Mouse (Mus musculus) stomach, embryonic 16.5 days (tissue): ENCODE measurements around the gene Cfc1. TPM values are rescaled to one million over a fixed set of nuclear protein-coding genes. Genes with fewer than 3 reads are reported as not detected.

ENCODE experiments used
- ATAC-seq: fragments of 200-750 bp; cut with Nextera tagmentation; 2 replicates; pipeline ENCODE4 v1.8.0; 2017; ENCODE audit warnings: moderate number of reproducible peaks, moderate TSS enrichment; ENCODE audit not compliant: insufficient read depth, low FRiP score
- H3K27ac ChIP-seq: fragments of 300-500 bp; sonication (generic); 2 replicates; pipeline ENCODE4 v1.5.1; 2014; ENCODE audit warnings: low read length
- H3K27me3 ChIP-seq: fragments of 300-500 bp; sonication (generic); 2 replicates; pipeline ENCODE4 v1.6.1; 2014; ENCODE audit warnings: low read length, control low read depth, mixed read lengths; ENCODE audit not compliant: control insufficient read depth, insufficient read depth
- H3K36me3 ChIP-seq: fragments of 300-500 bp; sonication (generic); 2 replicates; pipeline ENCODE4 v1.6.1; 2014; ENCODE audit warnings: low read length; ENCODE audit not compliant: control insufficient read depth, insufficient read depth
- H3K4me1 ChIP-seq: fragments of 300-500 bp; sonication (generic); 2 replicates; pipeline ENCODE4 v1.6.1; 2014; ENCODE audit warnings: low read length, control low read depth, mixed read lengths; ENCODE audit not compliant: control insufficient read depth, insufficient read depth
- H3K4me2 ChIP-seq: fragments of 300-500 bp; sonication (generic); 2 replicates; pipeline ENCODE4 v1.6.1; 2014; ENCODE audit warnings: low read depth, low read length, mixed read lengths
- H3K4me3 ChIP-seq: fragments of 300-500 bp; sonication (generic); replicated peaks from 2 replicates; pipeline ENCODE4 v1.5.1; 2014; ENCODE audit warnings: mild to moderate bottlenecking, low read length
- H3K9ac ChIP-seq: fragments of 300-500 bp; sonication (generic); 2 replicates; pipeline ENCODE4 v1.6.1; 2014; ENCODE audit warnings: low read length
- H3K9me3 ChIP-seq: fragments of 300-500 bp; sonication (generic); replicated peaks from 2 replicates; pipeline ENCODE4 v1.6.1; 2016; ENCODE audit warnings: low read length, control low read depth; ENCODE audit not compliant: control insufficient read depth
- WGBS: fragments of 180-500 bp; shearing (Covaris S2); extraction: QIAGEN DNeasy Blood & Tissue Kit; methylation state at CpG from one replicate; pipeline ENCODE4 v1.1.7; 2014; 5-methylcytosine and 5-hydroxymethylcytosine counted together
- polyA plus RNA-seq: library from polyadenylated mRNA; unstranded; fragments of >200 nt; fragmentation: Nextera tagmentation; extraction: Ambion mirVana; gene quantifications from 2 replicates; pipeline ENCODE4 v1.2.1, GENCODE M21; 2015

Cfc1 gene
- polyA plus RNA-seq, 1 experiment from 2014 or later, result 0.43 TPM

DNA sequence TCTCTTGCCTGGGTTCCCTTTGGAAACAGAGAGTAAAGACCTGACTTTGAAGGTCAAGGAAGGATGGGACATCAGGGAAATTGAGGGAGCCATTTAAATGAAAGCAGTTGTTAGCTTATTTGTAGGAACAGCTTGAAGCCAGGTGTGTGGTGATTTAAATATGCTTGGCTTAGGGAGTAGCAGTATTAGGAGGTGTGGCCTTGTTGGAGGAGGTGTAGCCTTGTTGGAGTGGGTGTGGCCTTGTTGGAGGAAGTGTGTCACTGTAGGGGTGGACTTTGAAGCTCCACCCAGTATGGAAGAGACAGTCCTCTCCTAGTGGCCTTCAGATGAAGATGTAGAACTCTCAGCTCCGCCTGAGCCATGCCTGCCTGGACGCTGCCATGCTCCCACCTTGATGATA, 34.4 kb downstream of the Cfc1 start:
- 87% methylated on average over 2 of the region's 2 CpGs for WGBS
- no peak overlapping the region for H3K27ac ChIP-seq
- no peaks in the 10 kb centered on the region for H3K27me3 ChIP-seq
- no peaks in the 10 kb centered on the region for H3K9me3 ChIP-seq
- no peak overlapping the region for H3K4me3 ChIP-seq
- no peak overlapping the region for H3K9ac ChIP-seq
- H3K4me2 ChIP-seq, result no peak overlapping the region
- H3K4me1 ChIP-seq, result no peaks in the 10 kb centered on the region
- ATAC-seq, result no peak
- H3K36me3 ChIP-seq, result no peaks in the 10 kb centered on the region

DNA sequence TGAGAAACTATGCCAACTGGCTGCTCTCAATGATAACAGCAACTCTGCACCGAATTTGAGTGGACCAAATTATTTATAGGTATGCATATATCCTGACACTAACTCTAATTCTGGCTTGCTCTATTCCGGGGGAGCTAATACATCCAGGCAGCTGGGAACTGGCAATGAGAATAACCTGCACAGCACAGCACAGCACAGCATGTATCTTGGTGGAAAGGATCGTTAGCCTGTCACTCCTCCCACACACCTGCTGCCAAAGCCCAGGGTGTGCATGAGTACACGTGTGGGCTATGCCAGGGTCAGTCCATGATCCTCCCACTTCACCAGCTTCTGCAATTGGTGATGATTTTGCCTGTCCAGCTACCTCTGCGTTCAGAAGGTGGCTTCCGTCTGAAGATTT, 36.0 kb downstream of the Cfc1 start:
- Histone ChIP-seq H3K4me2 (no peak overlapping the region), H3K36me3 (no peaks in the 10 kb centered on the region), H3K9me3 (no peaks in the 10 kb centered on the region), H3K4me1 (no peaks in the 10 kb centered on the region), H3K9ac (no peak overlapping the region), H3K27me3 (no peaks in the 10 kb centered on the region), H3K27ac (no peak overlapping the region), H3K4me3 (no peak overlapping the region)
- WGBS, result 80% methylated on average over 6 of the region's 6 CpGs
- ATAC-seq, result no peak

DNA sequence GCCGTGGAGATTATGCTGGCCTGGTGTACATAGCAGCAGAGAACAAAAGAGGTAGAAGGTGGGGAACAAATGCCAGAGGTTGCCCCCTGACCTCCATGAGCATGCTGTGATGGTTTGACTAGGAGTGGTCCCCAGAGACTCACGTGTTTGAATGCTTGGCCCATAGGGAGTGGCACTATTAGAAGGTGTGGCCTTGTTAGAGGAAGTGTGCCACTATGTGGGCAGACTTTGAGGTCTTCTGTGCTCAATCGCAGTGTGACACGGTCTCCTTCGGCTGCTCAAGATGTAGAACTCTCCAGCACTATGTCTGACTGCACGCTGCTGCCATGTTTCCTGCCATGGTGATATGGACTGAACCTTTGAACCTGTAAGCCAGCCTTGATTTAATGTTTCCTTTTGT, 37.8 kb downstream of the Cfc1 start:
- no peak overlapping the region for H3K27ac ChIP-seq
- H3K9me3 ChIP-seq, result no peaks in the 10 kb centered on the region
- WGBS, result 78% methylated on average over 6 of the region's 6 CpGs
- no peak overlapping the region for H3K4me2 ChIP-seq
- no peak overlapping the region for H3K4me3 ChIP-seq
- H3K9ac ChIP-seq, result no peak overlapping the region
- ATAC-seq, result no peak
- H3K36me3 ChIP-seq, result no peaks in the 10 kb centered on the region
- no peaks in the 10 kb centered on the region for H3K4me1 ChIP-seq
- no peaks in the 10 kb centered on the region for H3K27me3 ChIP-seq

DNA sequence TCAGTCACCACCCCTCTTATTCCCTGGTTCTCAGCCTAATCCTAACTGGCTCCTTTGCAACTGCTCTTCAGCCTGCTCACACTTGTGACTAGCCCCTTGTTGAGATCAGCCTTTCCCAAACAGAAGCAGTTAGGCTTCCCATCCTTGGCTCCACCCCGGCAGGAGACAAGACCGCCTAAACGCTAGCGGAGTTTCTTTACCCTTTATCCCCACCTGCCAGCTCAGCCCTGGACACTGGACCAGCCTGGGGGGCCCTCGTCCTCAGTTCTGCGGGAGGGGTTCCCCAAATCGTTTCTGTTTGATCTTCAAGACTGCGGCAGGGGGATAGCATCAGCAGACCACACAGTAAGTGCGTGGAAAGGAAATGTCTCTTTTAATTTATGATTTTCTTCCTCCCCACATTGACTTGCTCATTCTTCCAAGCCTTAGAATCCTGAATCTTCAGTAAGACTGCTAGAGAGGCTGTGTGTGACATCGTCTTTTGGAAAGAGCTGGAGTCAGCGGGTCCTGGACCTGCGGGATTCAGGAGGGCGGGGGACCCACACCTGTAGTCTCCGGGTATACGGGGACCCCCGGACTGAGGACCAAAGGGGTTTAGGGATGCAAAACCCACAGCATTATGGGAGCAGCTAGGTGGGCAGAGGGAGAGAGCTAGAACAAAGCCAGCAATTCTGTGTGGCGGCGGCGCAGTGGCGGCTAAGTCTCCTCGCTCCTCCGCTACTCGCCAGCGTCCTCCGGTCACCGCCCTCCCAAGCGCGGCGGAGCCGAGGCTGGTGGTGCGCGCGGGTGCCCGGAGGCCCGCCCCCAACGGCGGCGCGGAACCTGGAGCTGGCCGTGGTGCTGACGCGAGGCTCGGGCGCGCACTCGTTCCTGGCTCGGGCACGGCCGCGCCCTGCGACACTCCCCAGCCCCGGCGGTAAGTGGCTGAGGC, 43.7 kb downstream of the Cfc1 start, which contains the start of gene Amer3:
Amer3 (plus strand) TSS at position 807 of the 931 bp plus-strand sequence.
- whole genome bisulfite sequencing, result under 1% methylated on average over 53 of the region's 53 CpGs
- Histone ChIP-seq H3K9ac (no peak within 1 kb of the TSS), H3K9me3 (no peaks in the 10 kb centered on the region), H3K36me3 (no peaks in the 10 kb centered on the region), H3K4me3 (peak within 1 kb of the TSS; percentile 22), H3K27me3 (peaks cover 20% of the 10 kb centered on the region), H3K27ac (no peak within 1 kb of the TSS), H3K4me1 (0 out of 2 replicates have a peak, but pooled peaks cover 2% of the 10 kb centered on the region), H3K4me2 (peak within 1 kb of the TSS; percentile 58)
- ATAC-seq, result peak; percentile 90

DNA sequence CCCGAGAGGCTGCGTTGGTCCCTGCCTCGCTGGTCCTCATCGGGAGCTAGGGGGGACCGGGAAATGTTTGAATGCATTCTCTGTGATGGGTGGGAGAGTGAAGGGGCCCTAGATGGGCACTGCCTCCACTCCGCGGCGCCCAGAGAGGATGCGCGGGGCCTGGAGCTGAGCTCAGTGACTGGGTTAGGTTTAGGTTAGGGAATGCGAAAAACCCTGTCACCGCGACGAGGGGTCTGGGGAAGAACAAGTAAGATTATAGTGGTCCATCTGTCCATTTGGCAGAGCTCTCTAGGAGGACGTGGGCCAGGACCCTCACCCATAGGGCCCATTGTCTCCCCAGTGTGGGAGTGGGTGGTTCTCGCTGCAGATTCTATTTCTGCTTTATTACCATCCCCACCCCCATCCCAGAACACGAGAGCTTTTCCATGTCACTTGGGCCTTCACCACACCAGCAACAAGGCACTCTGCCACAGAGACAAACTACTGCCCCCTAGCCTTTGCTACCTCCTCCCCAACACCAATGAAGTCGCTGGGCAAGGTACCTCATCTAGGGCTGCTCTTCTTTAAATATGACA, 44.4 kb downstream of the Cfc1 start:
- Histone ChIP-seq H3K9ac (no peak overlapping the region), H3K4me1 (0 out of 2 replicates have a peak, but pooled peaks cover 2% of the 10 kb centered on the region), H3K4me3 (peak overlapping the region; percentile 22), H3K4me2 (peak overlapping the region; percentile 58), H3K36me3 (no peaks in the 10 kb centered on the region), H3K27me3 (peaks cover 20% of the 10 kb centered on the region), H3K27ac (no peak overlapping the region), H3K9me3 (no peaks in the 10 kb centered on the region)
- WGBS, result 3% methylated on average over 18 of the region's 18 CpGs
- no peak; the same call in 1 of the 2 replicates for ATAC-seq

DNA sequence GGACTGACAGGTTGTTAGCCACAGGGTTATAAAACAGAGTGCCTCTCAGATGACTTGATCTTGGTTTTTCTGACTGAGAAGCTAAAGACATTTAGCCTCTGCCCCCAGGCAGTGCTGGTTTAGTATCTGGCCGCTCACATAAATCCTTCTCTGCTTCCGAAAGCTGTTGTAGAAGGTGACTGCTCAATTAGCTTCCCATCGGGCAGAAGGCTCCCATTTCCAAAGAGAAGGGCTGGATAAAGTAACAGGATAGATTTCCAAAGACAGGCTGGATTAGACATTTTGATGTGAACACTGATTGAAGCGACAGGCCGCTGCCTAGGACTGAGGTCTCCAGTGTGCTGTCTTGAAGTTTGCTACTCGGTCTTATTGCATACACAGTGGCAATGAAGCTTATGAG, 46.8 kb downstream of the Cfc1 start:
- Histone ChIP-seq H3K4me2 (no peak overlapping the region), H3K27me3 (peaks cover 20% of the 10 kb centered on the region), H3K4me3 (no peak overlapping the region), H3K9me3 (no peaks in the 10 kb centered on the region), H3K36me3 (no peaks in the 10 kb centered on the region), H3K27ac (no peak overlapping the region), H3K4me1 (0 out of 2 replicates have a peak, but pooled peaks cover 2% of the 10 kb centered on the region), H3K9ac (no peak overlapping the region)
- 77% methylated on average over 6 of the region's 6 CpGs for WGBS
- ATAC-seq, result no peak

DNA sequence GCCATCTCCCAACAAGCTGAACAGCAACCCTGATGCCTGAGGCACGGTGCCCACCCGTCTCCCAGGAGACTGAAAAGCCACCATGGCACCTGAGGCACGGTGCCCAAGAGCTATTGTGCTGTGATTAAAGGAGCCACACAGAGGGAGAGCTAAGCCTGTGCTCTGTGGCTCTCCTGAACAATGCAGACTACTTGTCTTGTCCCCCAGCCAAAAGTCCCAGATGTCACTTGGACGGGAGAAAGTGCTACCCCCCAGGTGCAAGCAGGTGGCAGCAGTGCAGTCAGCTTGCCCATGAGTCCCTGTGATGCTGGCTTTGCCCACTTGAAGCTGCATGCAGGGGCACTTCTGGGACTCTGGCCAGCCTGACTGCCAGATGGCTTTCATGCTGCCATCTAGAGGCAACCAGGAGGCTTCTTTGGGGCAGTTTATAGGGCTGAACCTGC, 48.4 kb downstream of the Cfc1 start:
- Histone ChIP-seq H3K9me3 (no peaks in the 10 kb centered on the region), H3K27me3 (peaks cover 14% of the 10 kb centered on the region), H3K4me3 (no peak overlapping the region), H3K36me3 (no peaks in the 10 kb centered on the region), H3K27ac (no peak overlapping the region), H3K4me2 (no peak overlapping the region), H3K9ac (no peak overlapping the region), H3K4me1 (0 out of 2 replicates have a peak, but pooled peaks cover 2% of the 10 kb centered on the region)
- ATAC-seq, result no peak
- WGBS, result 22% methylated on average over 4 of the region's 4 CpGs

DNA sequence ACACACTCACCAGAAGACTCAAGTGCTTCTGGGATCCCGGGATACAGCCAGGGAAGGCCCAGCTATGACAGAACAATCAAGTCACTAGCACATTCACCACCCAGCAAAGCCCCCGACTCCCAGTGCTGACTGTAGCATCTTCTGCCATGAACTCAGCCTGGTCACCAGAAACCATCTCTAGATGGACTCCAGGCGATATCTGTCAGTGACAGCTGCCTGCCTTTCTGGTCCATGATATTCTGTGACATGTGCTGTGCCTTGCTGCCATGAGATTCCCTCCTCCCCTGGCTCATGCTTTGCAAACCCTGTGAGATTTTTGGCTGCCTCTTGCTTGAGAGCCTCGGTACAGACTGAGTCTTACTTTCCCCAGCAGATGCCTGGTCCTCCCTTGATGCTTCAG, 49.3 kb downstream of the Cfc1 start:
- H3K9me3 ChIP-seq, result no peaks in the 10 kb centered on the region

More for the DNA sequence above, 49.3 kb downstream of the Cfc1 start:
- 77% methylated on average over 4 of the region's 4 CpGs for WGBS
- no peak overlapping the region for H3K4me3 ChIP-seq
- H3K4me2 ChIP-seq, result no peak overlapping the region
- H3K4me1 ChIP-seq, result 0 out of 2 replicates have a peak, but pooled peaks cover under 1% of the 10 kb centered on the region
- no peak overlapping the region for H3K27ac ChIP-seq
- no peak for ATAC-seq
- no peaks in the 10 kb centered on the region for H3K36me3 ChIP-seq
- no peak overlapping the region for H3K9ac ChIP-seq
- peaks cover 11% of the 10 kb centered on the region; the same call in 1 of the 2 replicates for H3K27me3 ChIP-seq
